Mouse (Mus musculus) frontal cortex, postnatal 25 days (tissue): ENCODE measurements around the gene Lingo1.

ENCODE experiments used
- DNase-seq, 2 experiments: peaks; one replicate each; pipeline ENCODE4 v3.0.0; 2022; ENCODE audit warnings: low spot score in 2 of 2

Lingo1 gene

GRCm38 (mm10) chr9:56795721-56796655 lies at the start of gene Lingo1:
Gene Lingo1, minus strand, starts transcription at chr9:56796468.
- peak; percentile 57 to 65 for DNase-seq

DNA sequence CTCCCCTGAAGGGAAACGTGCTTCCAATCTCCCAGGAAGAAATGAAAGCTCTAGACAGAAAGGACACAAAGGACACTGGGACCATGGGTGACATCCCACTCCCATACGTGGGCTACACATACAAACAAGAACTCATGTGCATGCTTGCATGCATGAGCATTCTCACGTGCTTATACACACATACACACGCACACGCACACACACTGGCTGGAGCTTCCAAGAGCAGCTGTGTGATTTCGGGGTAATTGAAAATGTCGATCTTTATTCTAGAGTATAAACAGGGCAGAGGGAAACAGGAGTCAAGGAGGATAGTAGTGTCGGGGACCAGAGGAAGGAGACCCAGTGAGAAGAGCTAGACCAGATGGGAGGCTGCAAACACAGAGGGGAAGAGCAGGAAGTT lies 48.4 kb upstream of the Lingo1 start:
- no peak for DNase-seq

- peak; percentile 49 to 62 for DNase-seq
Observed at GRCm38 (mm10) chr9:56843679-56844188, 47.5 kb upstream of the Lingo1 start.

GRCm38 (mm10) chr9:56842303-56842719 lies 46.0 kb upstream of the Lingo1 start:
- DNase-seq = no peak

- no peak for DNase-seq
Observed at GRCm38 (mm10) chr9:56841864-56842263, 45.6 kb upstream of the Lingo1 start.

GRCm38 (mm10) chr9:56840721-56841120 lies 44.5 kb upstream of the Lingo1 start:
- DNase-seq = no peak

DNA sequence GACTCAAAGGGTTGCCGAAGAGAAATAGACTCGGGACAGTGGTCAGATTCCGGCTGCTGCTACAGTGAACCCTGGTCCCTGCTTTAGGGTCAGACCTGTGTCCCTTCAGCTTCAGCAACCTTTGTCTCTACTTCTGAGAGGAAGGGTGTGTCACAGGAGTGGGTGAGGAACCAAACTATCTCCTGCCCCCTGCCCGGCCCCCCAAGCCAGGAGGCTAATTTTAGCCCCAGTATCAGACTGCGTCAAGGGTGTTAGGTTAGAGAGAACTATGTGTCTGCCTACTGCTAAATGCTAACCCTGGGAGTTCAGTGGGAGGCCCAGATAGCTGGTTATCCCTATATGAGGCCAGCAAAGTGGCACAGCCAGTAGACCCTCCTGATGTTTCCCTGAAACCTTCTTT lies 38.9 kb upstream of the Lingo1 start:
- no peak for DNase-seq

DNA sequence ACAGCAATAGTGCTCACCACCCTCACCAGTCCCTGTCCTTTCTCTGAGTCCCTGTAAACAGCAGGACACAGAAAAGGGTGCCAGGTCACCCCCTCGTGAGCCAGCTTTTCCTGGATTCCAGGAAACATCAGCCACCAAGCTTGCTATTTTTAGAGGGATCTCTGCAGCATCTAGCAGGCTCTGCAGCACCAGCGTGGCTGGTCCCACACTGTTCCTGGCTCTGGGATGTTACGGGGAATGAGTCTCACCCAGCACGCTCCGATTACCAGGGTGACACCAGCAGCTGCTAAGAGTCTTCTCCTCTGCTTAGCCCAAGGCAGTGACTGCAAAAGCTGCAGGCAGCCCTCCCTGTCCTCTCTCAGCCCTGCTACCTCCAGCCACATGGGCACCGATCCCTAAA lies 36.6 kb upstream of the Lingo1 start:
- no peak for DNase-seq

GRCm38 (mm10) chr9:56831904-56832303 lies 35.6 kb upstream of the Lingo1 start:
- no peak for DNase-seq

DNA sequence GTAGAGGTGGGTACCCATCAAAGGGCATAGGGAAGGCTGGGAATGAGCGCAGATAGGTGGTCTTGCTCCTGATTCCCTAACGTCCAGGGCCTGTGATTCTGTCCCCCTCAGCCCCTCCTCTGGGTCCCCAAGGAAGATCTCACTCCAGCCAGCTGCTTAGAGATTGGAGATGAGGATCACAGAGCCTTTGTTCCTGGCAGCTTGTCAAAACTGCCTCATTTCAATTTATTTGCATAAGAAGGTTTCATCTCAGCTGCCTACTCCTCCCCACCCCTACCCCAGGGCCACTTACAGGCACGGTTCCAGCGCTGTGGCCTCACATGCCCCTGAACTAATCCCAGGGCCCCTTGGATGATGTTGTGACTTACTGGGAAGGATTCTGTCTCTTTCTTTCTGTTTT lies 33.9 kb upstream of the Lingo1 start:
- no peak for DNase-seq

- DNase-seq = no peak
Observed at GRCm38 (mm10) chr9:56828841-56829240, 32.6 kb upstream of the Lingo1 start.

DNA sequence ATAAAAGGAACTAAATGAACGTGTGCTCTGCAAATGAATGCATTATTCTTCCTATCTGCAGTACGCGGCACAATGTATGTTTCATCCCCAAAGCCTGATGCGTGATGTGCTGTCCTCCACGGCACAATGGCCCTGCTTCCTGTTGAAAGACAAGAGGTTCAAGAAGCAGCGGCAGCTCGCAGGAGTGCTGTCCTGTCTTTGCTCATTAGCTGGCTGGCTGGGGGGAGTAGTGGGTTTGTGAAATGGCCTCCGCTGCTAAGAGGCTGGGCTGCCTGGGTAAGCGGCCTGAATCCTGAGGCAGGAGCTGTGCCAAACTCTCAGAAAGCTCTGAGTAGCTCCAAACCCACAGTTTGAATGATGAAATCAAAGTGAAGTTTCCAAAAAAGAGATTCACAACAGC lies 31.9 kb upstream of the Lingo1 start:
- DNase-seq = no peak

GRCm38 (mm10) chr9:56825476-56826213 lies 29.4 kb upstream of the Lingo1 start:
- no peak for DNase-seq

DNA sequence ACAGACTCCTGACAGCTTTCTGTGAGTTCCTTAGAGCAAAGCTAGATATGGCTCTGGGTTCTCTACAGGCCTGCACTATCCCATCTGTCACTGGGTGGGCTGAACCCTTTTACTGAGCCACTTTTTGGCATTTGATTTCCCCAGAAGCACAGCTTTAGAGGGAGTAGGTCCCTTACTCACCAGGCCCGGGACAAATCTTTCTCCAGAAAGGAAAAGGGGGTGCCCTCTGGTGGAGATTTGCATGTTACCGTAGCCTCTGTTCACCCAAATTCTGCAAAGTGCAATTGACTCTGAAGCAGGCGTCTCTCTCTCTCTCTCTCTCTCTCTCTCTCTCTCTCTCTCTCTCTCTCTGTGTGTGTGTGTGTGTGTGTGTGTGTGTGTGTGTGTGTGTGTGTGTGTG lies 28.6 kb upstream of the Lingo1 start:
- DNase-seq = no peak

DNA sequence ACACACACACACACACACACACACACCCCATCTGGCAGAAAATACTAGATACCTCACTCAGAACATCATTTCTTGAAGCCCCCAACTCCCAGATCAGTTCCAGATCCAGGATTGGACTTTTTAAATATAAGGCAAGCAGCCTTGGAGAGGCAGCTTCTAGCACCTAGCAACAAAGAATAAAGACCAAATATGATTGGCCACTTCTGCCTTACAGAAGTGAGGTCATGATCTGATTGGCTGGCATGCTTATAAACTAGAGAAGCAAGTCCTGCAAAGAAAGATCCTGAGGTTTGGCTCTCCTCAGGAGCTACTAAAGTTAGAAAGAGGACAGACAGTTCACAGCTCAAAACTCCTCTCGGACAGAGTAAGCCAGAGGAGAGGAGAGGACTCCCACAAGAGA lies 14.6 kb upstream of the Lingo1 start:
- no peak for DNase-seq

DNA sequence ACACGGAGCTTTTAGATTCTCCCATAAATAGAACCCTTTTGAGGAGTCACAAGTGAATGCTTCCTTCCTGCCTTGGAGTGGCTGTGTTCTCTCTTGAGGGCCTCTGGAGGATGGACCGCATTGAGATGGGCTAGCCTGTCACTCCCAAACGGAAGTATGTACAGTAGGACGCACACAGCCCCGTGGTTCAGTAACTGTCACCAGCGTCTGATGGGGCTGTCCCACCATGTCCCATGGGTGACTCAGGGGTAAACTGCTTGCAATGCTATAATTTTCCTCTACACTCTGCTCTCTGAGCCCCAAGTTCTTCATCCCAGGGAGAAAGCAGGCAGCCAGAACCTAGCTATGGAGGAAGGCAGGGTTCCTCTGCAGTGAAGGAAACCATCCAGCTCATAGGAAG lies 11.7 kb upstream of the Lingo1 start:
- no peak for DNase-seq

DNA sequence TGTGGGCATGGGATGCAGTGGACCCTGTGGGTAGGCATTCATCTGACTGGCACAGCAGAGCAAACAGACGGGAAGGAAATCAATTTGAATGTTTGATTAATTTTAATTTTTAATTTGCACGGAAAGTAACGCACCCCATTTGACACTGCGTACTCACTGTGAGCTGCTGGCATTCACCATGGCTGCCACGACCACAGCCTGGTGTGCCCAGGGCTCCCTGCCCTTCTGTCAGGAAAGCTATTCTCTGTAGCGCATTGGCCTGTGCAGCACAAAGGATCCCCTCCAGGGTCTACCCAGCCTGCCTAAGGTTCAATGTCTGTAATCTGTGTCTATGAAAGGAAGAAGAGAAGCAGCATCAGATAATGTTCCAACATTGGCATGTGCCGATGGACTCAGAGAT lies 6.9 kb upstream of the Lingo1 start:
- DNase-seq = no peak

DNA sequence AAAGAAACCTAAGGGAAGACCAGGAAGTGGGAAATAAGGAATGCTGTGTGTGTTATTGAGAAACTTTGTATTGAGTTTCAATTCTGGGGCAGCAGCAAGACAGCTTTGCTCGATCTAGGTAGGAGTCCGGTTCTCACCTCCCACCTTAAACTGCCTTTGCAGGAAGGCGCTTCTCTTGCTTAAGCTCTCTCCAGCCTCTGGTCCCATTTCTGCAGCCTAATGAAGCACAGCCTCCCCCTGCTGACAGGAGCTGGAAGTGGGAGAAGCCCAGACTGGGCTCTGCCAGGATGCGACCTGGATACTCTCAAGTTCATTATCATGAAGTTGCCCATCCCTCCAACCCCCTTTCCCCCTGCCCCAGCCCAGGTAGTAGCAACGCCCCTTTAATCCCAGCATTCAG lies 1.6 kb upstream of the Lingo1 start:
- DNase-seq = peak; percentile 61 to 73

DNA sequence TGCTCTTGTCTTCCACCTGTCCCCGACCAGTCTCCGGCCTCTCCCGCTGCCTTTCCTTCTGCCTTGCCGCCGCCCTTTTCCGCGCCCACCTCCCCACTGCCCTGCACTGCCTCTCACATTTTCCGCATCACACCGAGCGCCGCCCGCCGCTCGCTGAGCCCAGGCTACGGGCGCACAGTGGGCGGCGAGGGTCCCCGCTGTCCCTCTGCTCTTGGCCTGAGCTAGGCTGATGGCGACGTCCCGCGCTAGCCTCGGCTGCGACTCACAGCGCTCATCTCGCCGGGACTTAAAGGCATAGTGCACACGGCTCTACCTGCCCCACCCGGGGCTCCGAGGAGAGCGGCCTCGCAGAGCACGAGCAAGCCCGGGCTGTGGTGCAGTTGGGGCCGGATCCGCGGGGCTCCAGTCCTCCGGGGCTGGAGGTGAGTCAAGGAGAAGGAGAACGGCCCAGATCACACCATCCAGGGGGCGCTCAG lies 426 bp upstream of the Lingo1 start:
- DNase-seq = no peak

- DNase-seq = no peak
Observed at GRCm38 (mm10) chr9:56791696-56792261, 4.5 kb downstream of the Lingo1 start.

GRCm38 (mm10) chr9:56784576-56784975 lies 11.7 kb downstream of the Lingo1 start:
- DNase-seq = no peak
